Mouse (Mus musculus) regulatory T cell (primary cell): ENCODE data around the gene Tes.

Experiments
- in situ Hi-C: fragments of 300-600 bp; cut with MboI, MseI; formaldehyde crosslinking; loops from one replicate; pipeline ENCODE4 v1.15.1; 2025; ENCODE audit warnings: high pct_unique_total_duplicates

The Tes gene

DNA sequence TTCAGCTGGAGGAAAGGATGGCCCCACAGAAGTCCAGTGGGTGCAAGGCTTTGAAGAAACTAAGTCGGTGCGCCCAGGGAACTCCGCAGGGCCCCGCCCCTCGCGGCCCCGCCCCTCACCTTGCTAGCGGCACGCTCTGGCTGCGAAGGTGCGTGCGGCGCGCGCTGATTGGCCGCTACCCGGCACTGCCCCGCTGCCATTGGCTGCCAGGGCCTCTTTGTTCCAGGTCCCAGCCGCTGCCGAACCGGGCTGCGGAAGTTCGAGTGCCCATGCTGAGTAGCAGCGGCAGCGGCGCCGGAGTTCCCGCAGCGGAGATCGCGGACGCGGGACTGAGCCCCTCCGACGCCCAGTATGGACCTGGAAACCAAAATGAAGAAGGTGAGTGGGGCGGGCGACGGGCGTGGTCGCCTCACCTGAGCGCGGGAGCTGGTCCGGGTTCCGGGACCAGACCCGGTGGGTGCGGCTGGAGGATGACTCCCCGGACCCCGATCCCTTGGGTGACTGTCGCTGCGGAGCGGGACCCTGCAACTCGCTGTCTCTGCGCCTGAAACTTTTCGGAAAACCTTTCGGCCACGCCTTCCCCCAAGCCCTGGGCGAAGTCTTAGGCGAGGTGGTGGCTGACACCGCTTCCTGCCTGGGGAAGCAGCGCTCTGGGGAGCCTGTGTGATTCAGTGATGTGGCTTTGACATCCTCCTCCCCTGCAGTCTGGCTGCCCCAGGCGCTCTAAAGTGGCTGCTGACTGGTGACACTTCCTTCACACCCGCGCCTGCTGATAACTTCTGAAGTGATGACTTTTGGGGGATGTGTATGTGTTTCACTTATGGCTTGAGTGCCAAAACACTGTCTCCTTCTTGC lies at the start of gene Tes:
TSS of gene Tes (plus strand) at position 214 of the 855 bp plus-strand sequence.
- in situ Hi-C loops, result loop anchor here (5.0 to 25.0 kb wide), 3 partner anchors 697 to 1338 kb away; no protein-coding TSS in a partner anchor

DNA sequence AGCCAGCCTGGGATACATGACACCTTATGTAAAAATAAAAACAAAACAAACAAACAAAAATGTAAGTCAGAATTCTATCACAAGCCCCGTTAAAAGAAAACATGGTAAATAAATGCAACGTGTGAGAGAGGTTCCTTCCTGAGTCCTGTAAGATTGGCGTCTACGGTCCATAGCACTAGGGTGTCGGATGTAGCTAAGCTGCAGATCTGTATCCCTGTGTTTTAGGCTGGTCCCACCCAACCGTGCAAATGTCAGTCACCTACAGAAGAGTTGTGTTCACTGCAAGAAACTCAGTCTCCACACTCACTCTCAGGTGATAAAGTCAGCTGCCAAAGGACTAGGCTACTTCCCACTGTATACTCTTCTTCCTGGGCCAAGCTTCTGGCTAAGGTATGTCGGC lies 39.1 kb upstream of the Tes start:
- in situ Hi-C loops, result loop anchor here (5.0 kb wide), 3 partner anchors 61 to 566 kb away; no protein-coding TSS in a partner anchor

DNA sequence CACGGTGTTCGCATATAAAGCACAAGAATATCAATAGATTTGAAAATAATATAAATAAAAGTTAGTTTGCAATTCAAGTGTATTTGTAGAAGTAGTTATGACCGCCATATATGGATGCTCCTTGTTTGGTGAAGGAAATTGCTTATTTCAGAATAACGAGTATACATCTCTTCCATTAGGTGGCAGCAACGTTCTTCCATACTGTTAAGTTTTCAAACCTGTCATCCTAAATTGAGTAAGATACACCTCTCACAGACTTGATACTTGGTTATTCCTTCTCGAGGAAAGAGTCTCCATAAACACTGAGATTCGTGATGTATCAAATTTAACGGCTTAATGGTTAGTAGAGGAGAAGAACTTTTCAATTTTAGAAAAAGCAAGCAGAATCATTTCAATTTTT lies 37.4 kb upstream of the Tes start:
- in situ Hi-C loops, result loop anchor here (5.0 kb wide), 3 partner anchors 60 to 565 kb away; no protein-coding TSS in a partner anchor

DNA sequence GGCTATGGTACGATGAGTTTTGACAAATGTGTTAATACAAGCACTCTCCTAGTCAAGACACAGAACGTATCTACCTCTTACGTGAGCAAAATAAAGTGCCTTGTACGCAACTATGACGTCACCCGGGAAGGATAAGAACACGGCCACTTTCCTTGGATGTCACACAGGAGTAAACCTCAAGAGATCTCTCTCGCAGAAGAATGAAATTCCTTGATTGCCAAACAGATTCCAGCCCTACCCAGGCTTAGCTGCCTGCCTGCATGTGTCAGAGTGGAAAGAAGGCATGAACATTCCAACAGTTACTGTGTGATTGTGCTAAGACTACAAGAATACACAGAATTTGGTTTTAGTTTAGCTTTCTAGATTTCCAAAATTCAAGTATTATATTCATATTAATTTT lies 36.1 kb upstream of the Tes start:
- in situ Hi-C loops, result loop anchor here (5.0 kb wide), 3 partner anchors 58 to 563 kb away; no protein-coding TSS in a partner anchor

DNA sequence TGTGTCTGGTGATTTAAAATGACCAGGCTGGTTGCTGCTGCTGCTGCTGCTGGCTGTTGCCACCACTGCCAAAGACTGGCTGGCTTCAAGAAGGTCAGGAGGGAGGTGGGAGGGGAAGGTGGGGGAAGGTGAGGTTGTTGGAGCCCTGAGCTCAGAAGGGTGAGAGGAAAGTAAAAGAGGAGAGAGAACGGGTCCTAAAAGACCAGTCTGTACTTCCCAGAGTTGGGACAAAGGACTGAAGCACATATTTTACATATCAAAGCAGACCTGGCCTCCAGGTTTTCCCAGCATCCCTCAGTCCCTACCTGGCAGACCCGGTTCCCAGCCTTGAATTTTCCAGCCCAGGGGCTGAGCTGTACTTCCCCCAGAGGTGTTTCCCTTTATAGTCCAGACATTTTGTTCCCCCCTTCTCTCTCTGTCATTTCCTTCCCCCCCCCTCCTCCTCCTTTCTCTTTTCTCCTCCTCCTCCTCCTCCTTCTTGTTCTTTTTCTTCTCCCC lies 32.7 kb upstream of the Tes start:
- in situ Hi-C loops, result no loop called here

DNA sequence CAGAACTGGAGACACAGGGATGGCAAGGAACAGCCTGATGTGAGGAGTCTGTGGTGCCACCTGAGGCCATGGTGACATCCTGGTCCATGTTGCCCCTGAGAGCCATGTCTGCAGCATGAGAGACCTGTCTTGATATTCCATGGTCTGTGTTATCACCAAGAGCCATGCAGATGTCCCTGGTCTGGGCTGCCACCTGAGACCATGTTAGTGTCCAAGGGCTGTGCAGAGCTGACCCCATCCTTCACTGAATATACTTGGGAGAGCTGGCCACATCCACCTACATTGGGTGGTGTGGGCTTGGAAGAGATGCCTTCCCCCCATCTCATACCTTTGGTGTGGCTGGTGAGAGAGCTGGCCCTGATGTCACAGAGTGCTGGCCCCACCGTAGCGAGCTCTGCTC lies 30.9 kb upstream of the Tes start:
- in situ Hi-C loops, result no loop called here

DNA sequence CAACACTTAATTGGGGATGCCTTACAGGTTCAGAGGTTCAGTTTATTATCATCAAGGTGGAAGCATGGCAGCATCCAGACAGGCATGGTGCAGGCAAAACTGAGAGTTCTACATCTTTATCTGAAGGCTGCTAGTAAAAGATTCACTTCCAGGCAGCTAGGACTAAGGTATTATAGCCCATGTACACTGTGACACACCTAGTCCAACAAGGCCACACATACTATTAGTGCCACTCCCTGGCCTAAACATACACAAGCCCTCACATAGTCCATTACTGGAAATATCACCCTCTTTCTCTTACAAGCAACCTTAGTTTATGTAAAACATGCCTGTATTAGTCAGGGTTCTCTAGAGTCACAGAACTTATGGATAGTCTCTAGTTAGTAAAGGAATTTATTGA lies 29.7 kb upstream of the Tes start:
- in situ Hi-C loops, result no loop called here

DNA sequence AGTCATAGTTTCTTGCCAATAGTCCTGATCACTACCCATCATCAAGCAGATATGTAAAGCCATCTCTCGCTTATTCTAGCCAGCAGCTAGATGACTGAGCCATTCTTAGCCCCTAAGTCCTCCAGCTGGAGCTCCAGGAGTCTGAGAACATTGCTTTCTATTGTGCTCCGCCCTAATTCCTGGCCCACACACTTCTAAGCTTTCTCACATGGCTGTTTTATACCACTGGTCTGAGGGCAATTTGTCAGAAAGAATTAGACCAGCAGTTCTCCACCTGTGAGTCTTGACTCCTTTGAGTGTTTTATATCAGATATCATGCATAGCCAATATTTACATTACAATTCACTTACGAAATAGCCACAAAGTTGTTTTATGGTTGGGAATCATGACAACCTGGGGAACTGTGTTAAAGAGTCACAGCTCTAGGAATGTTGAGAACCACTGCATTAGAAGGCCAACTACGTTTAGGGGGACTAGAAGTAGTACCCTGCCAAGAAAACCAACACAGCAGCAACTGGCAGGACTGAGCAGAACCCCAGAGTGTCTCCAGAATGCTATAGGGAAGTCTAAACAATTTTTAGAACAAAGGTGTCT lies 13.4 kb upstream of the Tes start:
- in situ Hi-C loops, result loop anchor here (25.0 kb wide), 1 partner anchor 711 kb away; no protein-coding TSS in a partner anchor

DNA sequence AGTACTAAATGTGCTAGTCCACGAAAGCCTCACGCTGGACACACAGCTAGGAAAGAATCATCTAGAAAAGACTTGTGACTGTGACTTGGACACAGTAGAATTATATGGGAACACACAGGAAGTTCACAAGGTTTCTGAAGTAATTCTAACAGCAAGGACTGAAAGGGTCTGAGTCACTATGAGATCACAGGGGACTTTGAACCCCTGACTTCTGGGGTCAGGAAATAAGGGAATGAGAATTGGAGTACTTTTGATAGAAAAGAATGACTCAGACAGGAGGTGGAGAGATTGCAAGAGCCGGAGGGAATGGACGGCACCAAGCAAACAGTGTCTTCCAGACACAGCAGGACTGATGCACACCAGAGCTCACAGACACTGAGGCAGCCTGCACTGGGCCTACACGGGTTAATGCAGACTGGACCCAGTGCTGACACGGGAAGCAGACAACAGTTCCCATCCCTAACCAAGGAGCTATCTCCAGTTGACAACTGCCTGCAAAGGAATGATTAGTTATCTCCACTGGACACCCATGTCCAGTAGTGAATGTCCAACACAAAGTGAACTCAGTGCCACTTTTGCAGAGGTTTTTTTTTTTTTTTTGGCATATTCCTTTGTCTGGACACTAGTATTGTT lies 11.8 kb upstream of the Tes start:
- in situ Hi-C loops, result loop anchor here (25.0 kb wide), 1 partner anchor 709 kb away; no protein-coding TSS in a partner anchor

DNA sequence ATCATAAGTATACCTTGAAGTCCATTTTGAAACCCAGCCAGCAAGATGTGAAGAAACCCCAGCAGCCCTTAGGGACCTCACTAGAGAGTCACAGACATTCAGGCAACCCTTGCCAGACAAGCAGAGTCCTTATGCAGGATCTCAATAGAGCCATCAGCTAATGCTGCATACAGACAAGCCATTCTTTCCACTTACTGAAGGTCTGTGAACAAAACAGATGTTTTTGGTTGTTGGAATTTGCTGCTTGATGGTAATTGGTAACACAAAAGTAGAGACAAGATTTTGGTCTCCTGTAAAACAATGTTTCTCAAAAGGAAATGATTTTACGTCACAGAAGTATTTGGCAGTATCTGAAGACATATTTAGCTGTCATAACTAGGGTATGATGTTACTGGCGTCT lies 10.2 kb upstream of the Tes start:
- in situ Hi-C loops, result loop anchor here (25.0 kb wide), 1 partner anchor 708 kb away; no protein-coding TSS in a partner anchor

DNA sequence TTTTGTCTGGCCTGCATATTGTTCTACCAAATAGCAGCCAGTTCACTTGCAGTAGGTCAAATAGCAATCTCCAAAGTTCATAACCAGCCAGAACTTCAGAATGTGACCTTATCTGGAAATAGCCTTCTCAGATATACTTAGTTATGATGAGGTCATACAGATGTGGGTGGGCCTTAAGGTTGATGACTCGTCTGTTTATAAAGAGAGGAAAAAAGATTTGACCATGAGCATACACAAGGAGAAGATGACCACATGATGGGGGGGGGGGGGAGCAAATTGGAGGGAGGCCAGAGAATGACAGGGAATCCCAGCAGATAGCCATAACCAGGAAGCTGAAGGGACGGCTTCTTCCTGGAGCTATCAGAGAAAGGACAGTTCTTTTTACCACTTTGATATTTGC lies 9.3 kb upstream of the Tes start:
- in situ Hi-C loops, result loop anchor here (25.0 kb wide), 1 partner anchor 707 kb away; no protein-coding TSS in a partner anchor

DNA sequence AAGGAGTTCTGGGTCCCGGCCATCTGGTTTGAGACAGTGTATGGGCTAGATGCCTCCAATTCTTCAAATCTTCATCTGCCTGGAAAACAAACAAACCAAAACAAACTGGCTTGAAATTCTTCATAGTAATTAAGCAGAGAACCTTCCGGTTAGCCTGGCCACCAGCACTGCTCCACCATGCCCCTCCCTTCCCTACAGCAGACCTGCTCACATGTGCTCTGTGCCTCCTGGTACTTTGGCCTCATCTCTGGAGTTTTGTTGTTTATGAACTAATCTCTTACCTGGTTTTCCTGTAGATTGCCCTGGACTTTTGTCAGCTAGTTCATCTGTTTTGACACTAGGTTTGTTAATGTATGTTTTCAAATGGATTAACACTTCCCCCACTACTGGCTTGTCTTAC lies 5.4 kb upstream of the Tes start:
- in situ Hi-C loops, result loop anchor here (25.0 kb wide), 1 partner anchor 703 kb away; no protein-coding TSS in a partner anchor

DNA sequence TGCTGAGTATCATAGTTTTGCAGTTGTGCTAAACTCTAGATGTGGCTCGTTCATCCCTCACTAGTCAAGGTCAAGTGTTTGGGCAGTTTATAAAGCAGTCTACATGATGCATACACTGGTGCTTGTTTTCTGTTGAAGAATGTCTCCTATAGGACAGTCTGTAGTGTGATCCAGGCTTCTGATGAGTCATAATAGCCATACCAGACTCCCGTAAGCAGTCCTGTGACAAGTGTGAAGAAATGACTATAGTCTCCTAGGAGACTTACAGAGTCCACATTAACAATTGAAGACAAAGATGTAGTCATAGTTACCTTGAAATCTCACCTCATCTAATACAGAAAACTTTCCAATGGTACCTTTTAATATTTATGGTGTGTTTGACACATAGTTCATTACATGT lies 4.8 kb upstream of the Tes start:
- in situ Hi-C loops, result loop anchor here (5.0 to 25.0 kb wide), 3 partner anchors 702 to 1333 kb away; no protein-coding TSS in a partner anchor

DNA sequence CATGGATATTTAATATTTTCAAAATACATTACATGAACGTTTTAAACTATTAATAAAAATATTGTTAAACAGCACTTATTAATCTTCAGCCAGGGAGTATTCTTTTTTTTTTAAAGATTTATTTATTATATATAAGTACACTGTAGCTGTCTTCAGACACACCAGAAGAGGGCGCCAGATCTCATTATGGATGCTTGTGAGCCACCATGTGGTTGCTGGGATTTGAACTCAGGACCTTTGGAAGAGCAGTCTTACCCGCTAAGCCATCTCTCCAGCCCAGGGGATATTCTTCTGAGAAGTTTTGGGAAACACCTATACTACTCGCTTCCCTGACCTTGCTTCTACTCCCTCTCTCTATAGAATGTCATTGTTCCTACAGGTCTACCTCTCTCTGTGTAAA lies 3.1 kb upstream of the Tes start:
- in situ Hi-C loops, result loop anchor here (5.0 to 25.0 kb wide), 3 partner anchors 700 to 1335 kb away; no protein-coding TSS in a partner anchor

DNA sequence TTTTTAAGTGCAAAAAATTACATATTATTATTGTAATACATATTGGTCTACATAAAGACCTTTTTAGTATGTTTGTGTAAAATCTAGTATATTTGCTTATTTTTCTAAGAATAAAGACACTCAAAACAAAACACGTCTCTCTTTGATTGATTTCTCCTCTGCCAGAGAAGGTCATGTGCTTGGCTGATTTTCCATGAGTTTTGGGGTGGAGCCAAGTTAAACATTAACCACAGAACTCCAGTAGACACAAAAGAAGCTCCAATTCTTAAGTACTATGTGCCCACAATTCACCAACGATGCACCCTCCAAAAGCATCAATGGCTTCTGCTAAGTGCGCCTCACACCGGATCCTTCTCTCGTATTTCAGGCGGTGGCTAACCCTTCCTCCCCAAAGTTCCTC lies 2.6 kb upstream of the Tes start:
- in situ Hi-C loops, result loop anchor here (5.0 to 25.0 kb wide), 3 partner anchors 700 to 1335 kb away; no protein-coding TSS in a partner anchor

DNA sequence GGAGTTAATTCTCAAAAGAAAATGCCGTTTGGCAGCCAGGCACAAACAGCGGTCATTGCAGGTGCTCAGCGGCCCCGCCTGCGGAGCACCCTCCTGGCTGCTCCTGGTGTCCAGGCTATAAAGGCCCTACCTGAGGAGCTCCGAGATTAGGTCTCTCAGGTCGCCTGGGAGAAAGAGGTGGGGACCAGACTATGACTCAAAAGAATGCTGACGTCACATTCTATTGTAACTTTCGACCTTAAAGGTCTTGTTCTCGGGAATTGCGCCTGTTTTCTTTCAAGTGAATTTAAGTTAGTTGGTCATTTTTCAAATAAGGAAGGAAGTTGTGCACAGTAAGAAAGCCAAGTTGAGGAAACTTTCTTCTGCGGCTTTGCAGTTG lies 831 bp downstream of the Tes start:
- in situ Hi-C loops, result loop anchor here (25.0 kb wide), 1 partner anchor 697 kb away; no protein-coding TSS in a partner anchor

DNA sequence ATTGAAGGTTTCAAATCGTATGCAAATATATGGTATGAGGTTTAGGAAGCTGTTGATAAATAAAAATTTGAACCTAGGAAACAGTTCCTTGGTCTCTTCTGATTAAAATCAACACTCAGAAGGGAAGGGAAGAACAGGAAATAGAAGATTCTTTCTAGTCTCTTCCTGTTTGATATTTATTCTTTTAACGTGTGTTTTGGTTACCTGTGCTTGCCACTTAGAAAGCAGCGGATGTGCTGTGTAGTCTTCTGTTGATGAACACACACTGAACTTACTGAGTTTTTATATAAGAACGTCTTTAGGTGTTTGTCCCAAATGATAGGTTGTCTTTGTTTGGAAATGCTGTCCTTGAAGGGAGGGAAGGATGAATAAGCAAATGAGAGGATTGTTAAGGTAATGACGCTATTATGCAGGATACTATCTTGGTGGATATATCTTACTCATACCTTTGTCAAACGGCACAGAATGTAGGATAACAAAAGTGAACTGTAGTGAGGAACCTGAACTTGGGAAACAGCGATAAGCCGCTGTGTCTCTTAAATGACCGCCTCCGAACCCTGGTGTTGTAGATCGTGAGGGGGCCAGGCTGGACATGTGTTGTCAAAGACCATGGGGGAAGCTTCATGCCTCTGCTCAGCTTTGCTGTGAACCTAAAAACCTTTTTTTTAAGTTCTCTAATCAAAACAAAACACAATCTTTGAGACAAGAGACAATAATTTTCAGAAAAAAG lies 1.4 kb downstream of the Tes start:
- in situ Hi-C loops, result loop anchor here (25.0 kb wide), 1 partner anchor 696 kb away; no protein-coding TSS in a partner anchor

DNA sequence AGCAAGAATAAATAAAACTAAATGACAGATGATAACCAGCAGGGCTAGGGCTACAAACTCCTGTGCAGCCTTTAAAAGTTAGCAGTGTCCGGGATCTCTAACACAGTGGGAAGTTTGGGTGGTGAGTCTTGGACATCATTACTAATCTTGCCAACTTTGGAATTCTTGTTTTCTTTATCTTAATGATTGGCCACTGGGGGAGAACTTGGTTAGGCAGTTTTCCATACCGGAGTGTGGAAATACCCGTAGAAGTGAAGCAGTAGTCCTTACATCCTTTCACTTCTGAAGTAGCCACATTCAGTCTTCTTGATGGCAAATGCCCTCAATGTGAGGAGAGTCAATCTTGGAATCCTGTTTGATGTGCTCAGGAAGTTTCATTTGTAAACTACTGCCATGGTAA lies 7.0 kb downstream of the Tes start:
- in situ Hi-C loops, result loop anchor here (25.0 kb wide), 1 partner anchor 690 kb away; no protein-coding TSS in a partner anchor

DNA sequence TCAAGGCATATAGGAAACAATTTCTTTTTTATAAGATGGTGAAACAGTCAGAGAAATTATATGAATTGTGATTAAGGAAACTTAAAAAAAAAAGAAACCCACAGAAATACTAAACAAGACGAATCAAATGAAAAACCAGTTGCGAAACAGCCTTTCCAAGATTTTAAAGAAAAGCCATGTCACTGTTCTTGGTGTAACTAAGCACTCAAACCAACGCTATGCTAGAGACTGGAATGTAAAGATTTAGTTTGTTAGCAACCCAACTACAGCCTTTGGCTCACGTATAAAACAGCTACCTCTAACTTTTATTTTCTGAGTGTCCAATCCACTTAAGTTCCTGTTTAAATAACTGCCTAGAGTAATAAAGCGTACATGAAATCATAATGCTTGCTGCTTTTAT lies 7.4 kb downstream of the Tes start:
- in situ Hi-C loops, result loop anchor here (25.0 kb wide), 1 partner anchor 690 kb away; no protein-coding TSS in a partner anchor

DNA sequence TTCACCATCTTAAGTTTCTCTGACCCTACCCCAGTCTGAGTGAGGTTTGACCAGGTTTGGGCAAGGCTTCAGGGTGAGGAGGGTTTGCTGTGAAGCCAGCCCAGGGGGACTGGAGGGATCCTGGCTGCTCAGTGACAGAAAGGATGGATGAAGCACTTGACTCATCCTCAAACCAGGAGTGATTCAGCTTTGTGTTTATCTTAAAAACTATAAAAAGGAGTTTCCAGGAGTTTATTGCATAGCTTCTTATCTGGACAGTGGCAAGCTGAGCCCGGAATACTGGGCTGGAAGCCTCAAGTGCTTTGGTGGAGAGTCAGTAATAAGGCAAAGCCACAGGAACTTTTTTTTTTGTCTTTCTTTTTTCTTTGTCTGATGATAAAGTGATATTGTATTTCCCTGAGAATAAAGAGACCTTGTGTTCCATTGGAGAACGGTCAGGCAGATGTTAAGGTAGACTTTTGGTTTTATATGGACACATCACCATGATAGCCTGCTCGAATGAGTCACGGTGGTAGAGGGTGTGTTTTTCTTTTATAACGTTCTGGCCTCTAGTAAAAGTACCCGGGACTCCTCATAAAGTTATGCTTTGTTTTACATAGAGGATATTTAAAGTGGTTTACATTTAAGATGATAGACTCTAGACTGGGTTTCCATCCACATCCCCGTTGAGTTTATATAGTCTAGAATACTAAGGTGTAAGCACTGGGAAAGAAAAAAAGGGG lies 8.0 kb downstream of the Tes start:
- in situ Hi-C loops, result loop anchor here (25.0 kb wide), 1 partner anchor 689 kb away; no protein-coding TSS in a partner anchor
